Mouse (Mus musculus) brain, embryonic 14.5 days (tissue): ENCODE measurements at regions not wholly inside any gene's neighbourhood (a gene's known extent, or its start where the extent isn't known, plus 50 kb on each side); places are given as distances from the start of the nearest gene placed in this dataset.

ENCODE experiments used
- CTCF ChIP-seq: fragments of 200-500 bp; IDR thresholded peaks from 2 replicates; pipeline ENCODE4 v1.5.1; 2012; ENCODE audit warnings: inconsistent platforms, mild to moderate bottlenecking, moderate library complexity, borderline replicate concordance; ENCODE audit not compliant: insufficient read depth, insufficient read length; ENCODE audit errors: extremely low read depth
- POLR2A ChIP-seq: fragments of 200-500 bp; IDR thresholded peaks from 2 replicates; pipeline ENCODE4 v1.6.1; 2012; ENCODE audit warnings: mild to moderate bottlenecking, inconsistent platforms, borderline replicate concordance; ENCODE audit not compliant: poor library complexity, insufficient read depth, insufficient read length, severe bottlenecking; ENCODE audit errors: extremely low read depth

GRCm38 (mm10) chr10:97376376-97376775 is 103.0 kb upstream of the Dcn start:
- TF ChIP-seq CTCF (no peak), POLR2A (no peak)
